Comparison of ENCODE assay signal across 9 mouse cellular contexts in the genomic region with DNA sequence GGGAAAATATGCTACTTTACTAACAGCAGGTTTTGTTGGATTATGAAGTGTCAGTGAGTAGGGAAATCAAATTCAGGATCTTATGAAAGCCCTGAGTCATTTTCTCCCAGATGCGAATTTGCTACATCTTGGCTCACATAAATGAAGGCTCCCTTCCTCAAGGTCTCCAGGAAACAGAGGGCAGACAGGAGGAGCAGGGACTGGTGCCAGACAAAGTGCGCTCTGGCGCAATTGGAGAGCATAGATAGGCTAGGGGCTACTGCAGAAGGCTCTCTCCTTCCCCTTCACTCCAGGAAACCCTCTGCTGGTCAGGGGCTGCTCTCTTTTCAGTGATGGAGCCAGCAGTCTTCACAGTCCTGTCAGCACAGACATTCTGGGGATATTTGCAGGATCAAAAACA.
A peak's percentile ranks its signal among the peaks of the same experiment; 100 is the strongest.
DNase-seq lines count a peak whose midpoint lies in the region; ATAC-seq lines count a peak whose summit lies in the region.
"Had no signal": no experiment of that assay in that cellular context is flagged by ENCODE, and none has a peak within 500 bp of the region (broad histone marks: within the 10 kb centered on the region; RNA-seq: fewer than 3 reads in every experiment).

No protein-coding gene starts in this region.

- H3K9me3 ChIP-seq in kidney, embryonic 14.5 days (ENCODE audit: control insufficient read depth, low read length) = no peaks in the 10 kb centered on the region
- no peaks in the 10 kb centered on the region for H3K9me3 ChIP-seq in neural tube, embryonic 15.5 days (replicated peaks)
- H3K9me3 ChIP-seq: neural tube, embryonic 13.5 days had no signal

- no peaks in the 10 kb centered on the region for H3K36me3 ChIP-seq in kidney, embryonic 14.5 days (ENCODE audit: control insufficient read depth, insufficient read depth, low read length)
- no peaks in the 10 kb centered on the region for H3K36me3 ChIP-seq in neural tube, embryonic 15.5 days
- H3K36me3 ChIP-seq: neural tube, embryonic 13.5 days had no signal

- 58% methylated on average over 3 of the region's 3 CpGs for WGBS in kidney, embryonic 14.5 days
- WGBS in neural tube, embryonic 15.5 days = 55% methylated on average over 3 of the region's 3 CpGs

- no peak for ATAC-seq in kidney, embryonic 14.5 days (ENCODE audit: low FRiP score, low TSS enrichment)
- ATAC-seq in neural tube, embryonic 15.5 days (ENCODE audit: low FRiP score) = no peak

- H3K27me3 ChIP-seq in kidney, embryonic 14.5 days (ENCODE audit: control insufficient read depth, insufficient read depth, low read length) = no peaks in the 10 kb centered on the region
- H3K27me3 ChIP-seq in neural tube, embryonic 15.5 days (replicated peaks) = 0 out of 2 replicates have a peak, but pooled peaks cover 3% of the 10 kb centered on the region

- H3K4me2 ChIP-seq in kidney, embryonic 14.5 days (replicated peaks; ENCODE audit: low read depth, low read length) = no peak overlapping the region
- no peak overlapping the region for H3K4me2 ChIP-seq in neural tube, embryonic 15.5 days

- H3K27ac ChIP-seq in kidney, embryonic 14.5 days (ENCODE audit: low read depth, low read length) = peak overlapping the region; percentile 71; the same call in 1 of the 2 replicates
- no peak overlapping the region for H3K27ac ChIP-seq in neural tube, embryonic 15.5 days (replicated peaks)
- H3K27ac ChIP-seq: neural tube, embryonic 13.5 days had no signal

- peak; percentile 19 for DNase-seq in kidney, adult 11 months
- no peak for DNase-seq in kidney, adult 18-20 months
- peak; percentile 64 for DNase-seq in brain, adult 2 months (ENCODE audit: low read depth, low spot score)
- peak; percentile 45 for DNase-seq in lung, postnatal 25 days (ENCODE audit: low spot score)
- DNase-seq in gastrocnemius, postnatal 36 days = no peak
- DNase-seq in thymus, adult 18-20 months = no peak

- peaks cover 16% of the 10 kb centered on the region for H3K4me1 ChIP-seq in kidney, embryonic 14.5 days (ENCODE audit: control insufficient read depth, insufficient read depth, low read length)
- H3K4me1 ChIP-seq in neural tube, embryonic 15.5 days = peaks cover 22% of the 10 kb centered on the region

- no peak overlapping the region for H3K9ac ChIP-seq in kidney, embryonic 14.5 days (ENCODE audit: low read depth, low read length)
- H3K9ac ChIP-seq in neural tube, embryonic 15.5 days (replicated peaks) = no peak overlapping the region

- intact Hi-C loops in gastrocnemius, postnatal 36 days (cut with DNase I) = no loop called here

- no peak overlapping the region for H3K4me3 ChIP-seq in kidney, embryonic 14.5 days (ENCODE audit: low read length)
- H3K4me3 ChIP-seq in neural tube, embryonic 15.5 days (replicated peaks) = no peak overlapping the region

Comparison
In these comparisons a context has a peak if more than half of its experiments do, and no peak if none do; other contexts are left out.
1. DNase-seq: peak in kidney, adult 11 months (single experiment), brain, adult 2 months (single experiment) and lung, postnatal 25 days (single experiment); none in kidney, adult 18-20 months (single experiment), gastrocnemius, postnatal 36 days (0 of 2) and thymus, adult 18-20 months (0 of 2).